Mouse (Mus musculus): Measurements from ENCODE around the gene Tnc.

Gene Tnc

GRCm38 (mm10) chr4:64046831-64047493 is at the start of gene Tnc:
Gene Tnc, minus strand, starts transcription at chr4:64047015.
- DNase-seq (ENCODE audit: extremely low spot score, low spot score): peak; percentile 43

GRCm38 (mm10) chr4:64094221-64094620 is 47.4 kb upstream of the Tnc start:
- DNase-seq (ENCODE audit: extremely low spot score, low spot score): no peak

GRCm38 (mm10) chr4:64092857-64093256 is 46.0 kb upstream of the Tnc start:
- no peak for DNase-seq (ENCODE audit: extremely low spot score, low spot score)

- no peak for DNase-seq (ENCODE audit: extremely low spot score, low spot score)
These were observed 42.6 kb upstream of the Tnc start for GRCm38 (mm10) chr4:64089378-64089777.

- DNase-seq (ENCODE audit: extremely low spot score, low spot score): no peak
These were observed 40.9 kb upstream of the Tnc start for GRCm38 (mm10) chr4:64087675-64088074.

GRCm38 (mm10) chr4:64085993-64086567 is 39.3 kb upstream of the Tnc start:
- DNase-seq (ENCODE audit: extremely low spot score, low spot score): no peak

GRCm38 (mm10) chr4:64083858-64084257 is 37.0 kb upstream of the Tnc start:
- no peak for DNase-seq (ENCODE audit: extremely low spot score, low spot score)

- no peak for DNase-seq (ENCODE audit: extremely low spot score, low spot score)
These were observed 31.3 kb upstream of the Tnc start for GRCm38 (mm10) chr4:64078029-64078619.

GRCm38 (mm10) chr4:64076349-64077025 is 29.7 kb upstream of the Tnc start:
- no peak for DNase-seq (ENCODE audit: extremely low spot score, low spot score)

GRCm38 (mm10) chr4:64074725-64075124 is 27.9 kb upstream of the Tnc start:
- DNase-seq (ENCODE audit: extremely low spot score, low spot score): no peak

- no peak for DNase-seq (ENCODE audit: extremely low spot score, low spot score)
These were observed 20.6 kb upstream of the Tnc start for GRCm38 (mm10) chr4:64067394-64067793.

- peak; percentile 44 for DNase-seq (ENCODE audit: extremely low spot score, low spot score)
These were observed 18.5 kb upstream of the Tnc start for GRCm38 (mm10) chr4:64065266-64065665.

- DNase-seq (ENCODE audit: extremely low spot score, low spot score): no peak
These were observed 12.0 kb upstream of the Tnc start for GRCm38 (mm10) chr4:64058856-64059231.

GRCm38 (mm10) chr4:64058048-64058855 is 11.4 kb upstream of the Tnc start:
- no peak for DNase-seq (ENCODE audit: extremely low spot score, low spot score)

GRCm38 (mm10) chr4:64048177-64048576 is 1.4 kb upstream of the Tnc start:
- DNase-seq (ENCODE audit: extremely low spot score, low spot score): no peak

GRCm38 (mm10) chr4:64043893-64044292 is 2.9 kb downstream of the Tnc start:
- no peak for DNase-seq (ENCODE audit: extremely low spot score, low spot score)

GRCm38 (mm10) chr4:64043371-64043770 is 3.4 kb downstream of the Tnc start:
- no peak for DNase-seq (ENCODE audit: extremely low spot score, low spot score)

GRCm38 (mm10) chr4:64039091-64039490 is 7.7 kb downstream of the Tnc start:
- DNase-seq (ENCODE audit: extremely low spot score, low spot score): no peak

- DNase-seq (ENCODE audit: extremely low spot score, low spot score): no peak
These were observed 9.3 kb downstream of the Tnc start for GRCm38 (mm10) chr4:64037513-64037912.

- no peak for DNase-seq (ENCODE audit: extremely low spot score, low spot score)
These were observed 12.1 kb downstream of the Tnc start for GRCm38 (mm10) chr4:64034724-64035123.

- DNase-seq (ENCODE audit: extremely low spot score, low spot score): no peak
These were observed 13.6 kb downstream of the Tnc start for GRCm38 (mm10) chr4:64033191-64033590.

- no peak for DNase-seq (ENCODE audit: extremely low spot score, low spot score)
These were observed 17.3 kb downstream of the Tnc start for GRCm38 (mm10) chr4:64029486-64029885.

Data from neural tube, embryonic 10.5 days (tissue).